Mouse (Mus musculus) heart, adult 11 months (tissue): Measurements from ENCODE around the gene Wdr44.

Source experiments
- DNase-seq: peaks from one replicate; pipeline ENCODE4 v3.0.0; 2022

The Wdr44 gene

DNA sequence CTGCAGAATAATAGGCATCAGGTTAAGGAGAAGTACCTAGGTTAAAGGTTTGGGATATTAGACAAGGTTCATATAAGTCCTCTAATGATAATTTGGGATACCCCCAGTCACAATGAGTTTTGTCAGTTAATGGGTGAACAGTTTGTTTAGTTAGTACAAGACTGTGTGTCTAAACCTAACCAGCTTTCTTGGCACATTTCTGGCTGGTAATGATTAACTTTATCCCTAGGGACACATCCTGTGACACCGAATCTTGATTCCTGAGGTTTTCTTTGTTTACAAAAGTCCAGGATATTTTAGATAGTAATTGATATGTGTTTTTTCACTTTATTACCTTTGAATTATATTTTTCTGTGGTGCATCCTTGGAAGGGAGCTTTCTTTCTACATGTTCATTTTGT is 148.1 kb downstream of the Wdr44 start:
- DNase-seq, result no peak
